Mouse (Mus musculus) CH12.LX (cell line): ENCODE measurements at regions not wholly inside any gene's neighbourhood (a gene's known extent, or its start where the extent isn't known, plus 50 kb on each side); places are given as distances from the start of the nearest gene placed in this dataset.

Experiments used
- CHD1 ChIP-seq: IDR thresholded peaks from 2 replicates; pipeline ENCODE4 v1.6.1; 2012; ENCODE audit warnings: low read depth, low read length, improper control_type of control experiment, inconsistent platforms
- CHD2 ChIP-seq: IDR thresholded peaks from 2 replicates; pipeline ENCODE4 v1.6.1; 2011; ENCODE audit warnings: low read length, improper control_type of control experiment
- CTCF ChIP-seq, 2 experiments: IDR thresholded peaks in 1 of 2; conservative IDR thresholded peaks in 1 of 2; 2 replicates each; pipeline ENCODE4 v1.5.1; 2011 to 2012; ENCODE audit warnings: low read depth in 2 of 2, low read length in 2 of 2, improper control_type of control experiment in 1 of 2, inconsistent platforms in 1 of 2, mild to moderate bottlenecking in 1 of 2, moderate library complexity in 1 of 2
- ETS1 ChIP-seq: conservative IDR thresholded peaks from 2 replicates; pipeline ENCODE4 v1.6.1; 2012; ENCODE audit warnings: low read depth, mild to moderate bottlenecking, inconsistent platforms, low read length, improper control_type of control experiment, moderate library complexity
- HCFC1 ChIP-seq: IDR thresholded peaks from 2 replicates; pipeline ENCODE4 v1.6.1; 2012; ENCODE audit warnings: low read depth, mild to moderate bottlenecking, inconsistent platforms, low read length, improper control_type of control experiment
- JUN ChIP-seq: IDR thresholded peaks from 2 replicates; pipeline ENCODE4 v1.6.1; 2011; ENCODE audit warnings: low read depth, mild to moderate bottlenecking, low read length, improper control_type of control experiment, moderate library complexity; ENCODE audit not compliant: insufficient read depth
- KAT2A ChIP-seq: IDR thresholded peaks from 2 replicates; pipeline ENCODE4 v1.6.1; 2012; ENCODE audit warnings: low read length, improper control_type of control experiment, inconsistent platforms; ENCODE audit not compliant: insufficient replicate concordance
- MAX ChIP-seq: IDR thresholded peaks from 2 replicates; pipeline ENCODE4 v1.6.1; 2011; ENCODE audit warnings: low read length, improper control_type of control experiment
- MYC ChIP-seq: IDR thresholded peaks from 2 replicates; pipeline ENCODE4 v1.6.1; 2011; ENCODE audit warnings: low read depth, mild to moderate bottlenecking, improper control_type of control experiment, low read length
- POLR2A ChIP-seq: IDR thresholded peaks from 2 replicates; pipeline ENCODE4 v1.6.1; 2011; ENCODE audit warnings: low read depth, mild to moderate bottlenecking, improper control_type of control experiment, low read length
- RCOR1 ChIP-seq: conservative IDR thresholded peaks from 2 replicates; pipeline ENCODE4 v1.6.1; 2012; ENCODE audit warnings: low read depth, mild to moderate bottlenecking, inconsistent platforms, low read length, improper control_type of control experiment
- ZC3H11A ChIP-seq: IDR thresholded peaks from 2 replicates; pipeline ENCODE4 v1.6.1; 2012; ENCODE audit warnings: low read depth, mild to moderate bottlenecking, inconsistent platforms, low read length, improper control_type of control experiment

DNA sequence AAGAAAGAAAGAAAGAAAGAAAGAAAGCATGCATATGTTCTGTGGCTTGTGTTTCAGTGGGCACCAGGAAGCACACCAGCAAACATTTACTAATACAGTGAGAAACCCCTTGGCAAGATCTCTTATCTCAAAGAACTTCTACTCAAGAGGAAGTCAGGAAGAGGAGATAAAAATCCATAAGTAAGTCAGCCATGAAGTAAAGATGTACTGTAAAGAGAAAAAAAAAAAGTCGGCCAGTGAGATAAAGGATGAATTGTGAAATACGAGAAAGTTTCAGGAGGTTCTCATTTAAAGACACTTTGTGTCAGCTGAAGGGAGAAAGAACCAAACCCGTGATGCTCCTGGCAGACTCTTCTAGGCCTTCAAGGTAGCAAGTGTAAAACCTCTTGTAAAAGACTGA lies 72.4 kb upstream of the Rnf219 start:
- no peak for TF ChIP-seq ETS1
- TF ChIP-seq CTCF (conservative IDR thresholded peaks at IDR 0.05 in 1 of 2, IDR thresholded peaks at IDR 0.05 in 1 of 2; ENCODE audit: low read depth in 2 of 2, low read length in 2 of 2) = no peak
- TF ChIP-seq POLR2A = no peak
- no peak for TF ChIP-seq CHD2
- no peak for TF ChIP-seq RCOR1
- TF ChIP-seq MYC = no peak
- no peak for TF ChIP-seq CHD1
- no peak for TF ChIP-seq KAT2A
- TF ChIP-seq ZC3H11A = no peak
- TF ChIP-seq MAX = no peak
- TF ChIP-seq HCFC1 = no peak
- TF ChIP-seq JUN = no peak
